Mouse (Mus musculus) lung, postnatal 0 days (tissue): ENCODE measurements around the gene Mettl4. TPM values are rescaled to one million over a fixed set of nuclear protein-coding genes. Genes with fewer than 3 reads are reported as not detected.
"Not testable (repeated sequence)": the region's sequence is repeated elsewhere in the genome, so short reads cannot be mapped to it uniquely, and the experiment has no call there.

ENCODE experiments used
- ATAC-seq: fragments of 200-750 bp; cut with Nextera tagmentation; 2 replicates; pipeline ENCODE4 v1.8.0; 2017; ENCODE audit warnings: moderate library complexity
- DNase-seq: peaks from one replicate; pipeline ENCODE4 v3.0.0-alpha.2; 2016; ENCODE audit warnings: low spot score
- H3K27ac ChIP-seq: fragments of 300-500 bp; sonication (generic); 2 replicates; pipeline ENCODE4 v1.5.1; 2014; ENCODE audit warnings: antibody characterized with exemption, mild to moderate bottlenecking, low read length, mixed read lengths
- H3K27me3 ChIP-seq: fragments of 300-500 bp; sonication (generic); replicated peaks from 2 replicates; pipeline ENCODE4 v1.6.1; 2014; ENCODE audit warnings: low read length, mixed read lengths; ENCODE audit not compliant: insufficient read depth
- H3K36me3 ChIP-seq: fragments of 300-500 bp; sonication (generic); 2 replicates; pipeline ENCODE4 v1.6.1; 2014; ENCODE audit warnings: low read length, mixed read lengths; ENCODE audit not compliant: insufficient read depth
- H3K4me1 ChIP-seq: fragments of 300-500 bp; sonication (generic); 2 replicates; pipeline ENCODE4 v1.6.1; 2014; ENCODE audit warnings: antibody characterized with exemption, low read depth, low read length, mixed read lengths; ENCODE audit not compliant: insufficient read depth
- H3K4me2 ChIP-seq: fragments of 300-500 bp; sonication (generic); replicated peaks from 2 replicates; pipeline ENCODE4 v1.6.1; 2014; ENCODE audit warnings: low read depth, mild to moderate bottlenecking, low read length, moderate library complexity, mixed read lengths
- H3K4me3 ChIP-seq: fragments of 300-500 bp; sonication (generic); 2 replicates; pipeline ENCODE4 v1.5.1; 2014; ENCODE audit warnings: low read depth, low read length
- H3K9ac ChIP-seq: fragments of 300-500 bp; sonication (generic); replicated peaks from 2 replicates; pipeline ENCODE4 v1.6.1; 2014; ENCODE audit warnings: low read depth, mild to moderate bottlenecking
- H3K9me3 ChIP-seq: fragments of 300-500 bp; sonication (generic); 2 replicates; pipeline ENCODE4 v1.6.1; 2016; ENCODE audit warnings: low read length, mixed read lengths
- CTCF ChIP-seq: IDR thresholded peaks from 2 replicates; pipeline ENCODE4 v1.5.1; 2016; ENCODE audit warnings: antibody characterized with exemption, mild to moderate bottlenecking
- EP300 ChIP-seq: IDR thresholded peaks from 2 replicates; pipeline ENCODE4 v1.6.1; 2016; ENCODE audit warnings: antibody characterized with exemption, mild to moderate bottlenecking, control low read depth
- WGBS: fragments of 180-500 bp; shearing (Covaris S2); extraction: QIAGEN DNeasy Blood & Tissue Kit; methylation state at CpG from one replicate; pipeline ENCODE4 v1.1.7; 2014; 5-methylcytosine and 5-hydroxymethylcytosine counted together
- polyA plus RNA-seq: library from polyadenylated mRNA; unstranded; fragments of >200 nt; fragmentation: Nextera tagmentation; extraction: Ambion mirVana; gene quantifications from 2 replicates; pipeline ENCODE4 v1.2.1, GENCODE M21; 2015

Gene Mettl4
- polyA plus RNA-seq, 1 experiment from 2014 or later: 7.4 TPM

DNA sequence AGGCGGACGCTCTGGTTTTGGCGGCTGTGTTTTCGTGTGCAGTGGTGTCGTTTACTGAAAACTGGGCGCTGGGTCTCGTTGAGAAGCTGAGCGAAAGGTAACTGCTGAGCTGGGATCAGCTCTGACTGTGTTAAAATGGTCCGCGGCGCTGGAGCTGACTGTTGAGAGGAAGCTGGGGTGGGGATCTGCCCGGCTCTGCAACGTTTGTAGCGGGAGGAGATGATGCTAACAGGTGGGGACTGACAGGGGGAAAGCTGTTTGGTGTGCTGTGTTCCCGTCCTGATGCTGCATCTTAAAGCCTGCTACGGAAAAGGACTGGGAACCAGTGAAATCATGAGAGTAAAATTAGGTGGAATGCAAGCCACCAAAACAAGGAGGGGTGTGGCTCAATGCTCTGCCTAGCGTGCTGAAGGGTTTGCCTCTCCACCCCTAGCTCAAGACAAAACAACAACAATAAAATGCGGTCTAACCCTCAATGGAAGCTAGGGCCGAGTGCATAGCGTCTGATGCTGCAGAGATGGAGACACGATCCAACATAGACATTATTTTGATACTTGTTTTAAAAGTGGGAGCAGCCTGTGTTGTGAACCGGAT, 414 bp upstream of the Mettl4 start:
- H3K27me3 ChIP-seq: no peaks in the 10 kb centered on the region
- no peak for TF ChIP-seq EP300
- TF ChIP-seq CTCF: no peak
- H3K27ac ChIP-seq: peak overlapping the region; percentile 93; the same call in 1 of the 2 replicates
- ATAC-seq (no peak), DNase-seq (no peak)
- WGBS: 1% methylated on average over 22 of the region's 22 CpGs
- H3K36me3 ChIP-seq: no peaks in the 10 kb centered on the region
- no peaks in the 10 kb centered on the region for H3K9me3 ChIP-seq
- peak overlapping the region; percentile 41 for H3K9ac ChIP-seq
- H3K4me2 ChIP-seq: peak overlapping the region; percentile 76
- H3K4me3 ChIP-seq: peak overlapping the region; percentile 62
- H3K4me1 ChIP-seq: 0 out of 2 replicates have a peak, but pooled peaks cover 5% of the 10 kb centered on the region

DNA sequence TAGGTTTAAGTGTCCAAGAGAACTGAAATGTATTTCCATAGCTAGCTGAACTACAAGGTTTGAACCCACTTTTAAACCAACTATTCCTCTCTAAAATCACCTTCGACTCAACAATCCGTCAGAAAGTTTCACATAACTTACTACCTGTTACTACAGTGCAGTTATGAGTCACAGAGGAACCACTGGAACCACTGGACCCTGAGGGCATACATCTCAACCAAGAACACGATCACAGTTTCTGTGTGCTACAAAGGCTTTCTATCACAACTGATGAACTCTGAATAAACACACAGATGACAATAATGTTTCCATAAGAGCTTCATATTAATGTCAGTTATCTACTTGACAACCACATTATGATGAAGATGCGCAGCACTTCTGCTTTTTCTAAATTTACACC, 11.6 kb downstream of the Mettl4 start:
- H3K4me1 ChIP-seq: no peaks in the 10 kb centered on the region
- ATAC-seq (no peak), DNase-seq (no peak)
- no peaks in the 10 kb centered on the region for H3K27me3 ChIP-seq
- no peaks in the 10 kb centered on the region for H3K9me3 ChIP-seq
- H3K36me3 ChIP-seq: peaks cover 5% of the 10 kb centered on the region; the same call in 1 of the 2 replicates
- no peak for TF ChIP-seq EP300
- TF ChIP-seq CTCF: no peak
- no peak overlapping the region for H3K4me2 ChIP-seq
- 91% methylated on average over 4 of the region's 4 CpGs for WGBS
- no peak overlapping the region for H3K9ac ChIP-seq
- H3K27ac ChIP-seq: no peak overlapping the region
- no peak overlapping the region for H3K4me3 ChIP-seq

DNA sequence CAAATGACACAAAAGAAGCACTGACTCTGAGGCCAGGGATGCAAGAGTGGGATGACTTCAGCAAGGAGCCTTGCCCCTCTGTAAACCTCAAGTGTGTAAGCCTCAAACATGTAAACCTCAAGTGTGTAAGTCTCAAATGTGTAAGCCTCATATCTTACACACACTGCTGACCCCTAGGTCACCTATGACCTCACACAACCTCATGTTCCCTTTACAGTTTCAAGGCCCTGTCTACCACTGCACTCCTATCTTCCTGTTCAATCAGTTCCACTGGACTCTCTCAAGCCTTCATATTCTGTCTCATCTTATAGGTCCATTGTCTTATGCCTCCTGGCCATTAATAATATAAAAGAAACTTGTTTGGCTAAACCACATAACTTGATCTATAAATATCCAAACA, 13.9 kb downstream of the Mettl4 start:
- no peak overlapping the region for H3K9ac ChIP-seq
- no peak overlapping the region for H3K4me2 ChIP-seq
- no peak overlapping the region for H3K27ac ChIP-seq
- H3K27me3 ChIP-seq: no peaks in the 10 kb centered on the region
- no peak for ATAC-seq
- TF ChIP-seq CTCF: no peak
- no peak for TF ChIP-seq EP300
- H3K9me3 ChIP-seq: no peaks in the 10 kb centered on the region
- no peaks in the 10 kb centered on the region for H3K4me1 ChIP-seq
- no peak overlapping the region for H3K4me3 ChIP-seq
- H3K36me3 ChIP-seq: peaks cover 8% of the 10 kb centered on the region; the same call in 1 of the 2 replicates
- DNase-seq: no peak

DNA sequence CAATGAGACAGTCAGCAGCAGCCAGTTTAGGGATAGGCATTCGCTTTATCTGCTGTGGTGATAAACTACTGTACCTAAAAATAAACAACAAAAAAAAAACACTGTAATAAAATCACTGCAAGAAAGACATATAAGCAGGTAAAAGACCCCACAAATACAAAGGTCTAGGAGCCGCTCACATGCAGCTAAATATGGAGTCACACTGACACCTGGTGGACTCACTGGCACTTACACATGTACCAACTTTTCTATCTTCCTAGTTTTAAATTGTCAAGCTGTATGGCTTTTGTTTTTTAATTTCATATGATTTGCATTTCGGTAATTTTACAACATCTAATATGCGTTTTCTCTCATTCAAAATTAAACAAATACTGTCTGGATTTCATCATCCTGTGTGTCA, 14.4 kb downstream of the Mettl4 start:
- 71% methylated on average over 4 of the region's 4 CpGs for WGBS
- Histone ChIP-seq H3K9me3 (no peaks in the 10 kb centered on the region), H3K4me2 (no peak overlapping the region), H3K4me1 (no peaks in the 10 kb centered on the region), H3K4me3 (no peak overlapping the region), H3K27ac (no peak overlapping the region), H3K9ac (no peak overlapping the region), H3K27me3 (no peaks in the 10 kb centered on the region), H3K36me3 (peaks cover 8% of the 10 kb centered on the region; the same call in 1 of the 2 replicates)
- TF ChIP-seq EP300 (no peak), CTCF (peak; percentile 47)
- DNase-seq (no peak), ATAC-seq (no peak)

DNA sequence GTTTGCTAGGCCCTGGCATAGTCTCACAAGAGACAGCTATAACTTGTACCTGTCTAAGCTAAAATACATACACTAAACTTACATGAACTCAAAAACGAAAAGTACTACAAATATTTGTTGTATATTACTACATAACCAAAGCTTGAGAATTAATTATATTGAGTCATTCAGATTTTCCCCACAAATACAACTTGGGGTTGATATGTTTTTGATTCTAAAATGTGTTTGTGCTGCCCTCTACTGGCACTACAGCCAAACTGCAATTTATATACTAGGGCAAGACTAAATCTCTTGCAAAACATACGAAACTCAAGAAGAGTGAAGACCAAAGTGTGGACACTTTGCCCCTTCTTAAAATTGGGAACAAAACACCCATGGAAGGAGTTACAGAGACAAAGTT, 19.4 kb downstream of the Mettl4 start:
- WGBS: 18% methylated on average over 2 of the region's 2 CpGs
- DNase-seq: peak; percentile 35
- TF ChIP-seq CTCF: peak; percentile 64

DNA sequence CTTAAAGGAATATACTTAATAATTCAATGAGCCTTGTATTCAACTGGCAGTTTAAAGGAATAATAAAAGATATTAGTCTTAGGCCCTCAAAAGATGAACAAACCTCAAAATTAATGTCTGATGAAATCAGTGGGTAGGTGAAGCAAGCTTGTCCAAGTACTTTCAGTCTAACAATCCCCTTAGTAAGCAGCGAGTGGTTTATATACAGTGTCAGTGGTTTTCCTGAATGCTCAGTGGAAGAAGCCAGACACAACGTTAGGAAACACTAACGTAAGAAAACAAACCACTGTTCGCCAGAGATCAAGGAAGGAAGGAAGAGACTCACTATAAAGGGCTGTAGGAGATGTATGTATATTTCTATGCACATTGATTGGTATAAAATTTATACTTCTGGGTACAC, 23.1 kb downstream of the Mettl4 start:
- Histone ChIP-seq H3K4me2 (no peak overlapping the region), H3K27me3 (no peaks in the 10 kb centered on the region), H3K9me3 (no peaks in the 10 kb centered on the region), H3K36me3 (peaks cover 10% of the 10 kb centered on the region; the same call in 1 of the 2 replicates), H3K27ac (no peak overlapping the region), H3K9ac (no peak overlapping the region), H3K4me3 (no peak overlapping the region), H3K4me1 (no peaks in the 10 kb centered on the region)
- DNase-seq (no peak), ATAC-seq (no peak)
- 84% methylated on average over 4 of the region's 4 CpGs for WGBS
- TF ChIP-seq CTCF: no peak
- TF ChIP-seq EP300: no peak

More for the DNA sequence above, 19.4 kb downstream of the Mettl4 start:
- H3K36me3 ChIP-seq: peaks cover 17% of the 10 kb centered on the region; the same call in 1 of the 2 replicates
- ATAC-seq, H3K27me3 ChIP-seq, H3K4me2 ChIP-seq, H3K9me3 ChIP-seq, H3K27ac ChIP-seq, H3K9ac ChIP-seq, H3K4me3 ChIP-seq, H3K4me1 ChIP-seq: not testable (repeated sequence)
